Mouse (Mus musculus) CH12.LX (cell line): ENCODE measurements around the gene Flnc. TPM values are rescaled to one million over a fixed set of nuclear protein-coding genes. Genes with fewer than 3 reads are reported as not detected.

Experiments
- DNase-seq: peaks from one replicate; pipeline ENCODE4 v3.0.0-alpha.2; 2013; ENCODE audit errors: extremely low read depth
- H3K27ac ChIP-seq: 2 replicates; pipeline ENCODE4 v1.5.1; 2012; ENCODE audit warnings: low read depth, mild to moderate bottlenecking, control low read depth, moderate library complexity; ENCODE audit not compliant: insufficient read depth
- H3K27me3 ChIP-seq: replicated peaks from 2 replicates; pipeline ENCODE3; 2012; ENCODE audit warnings: inconsistent platforms
- H3K36me3 ChIP-seq, 2 experiments: replicated peaks in 1 of 2; 2 replicates each; pipeline versions ENCODE3 to v1.6.1; 2012; ENCODE audit warnings: inconsistent platforms in 1 of 2, low read length in 1 of 2, mild to moderate bottlenecking in 1 of 2, mixed read lengths in 1 of 2, moderate library complexity in 1 of 2; ENCODE audit not compliant: control insufficient read depth in 1 of 2, insufficient read depth in 1 of 2
- H3K4me1 ChIP-seq, 2 experiments: 2 replicates each; pipeline ENCODE4 v1.6.1; 2012; ENCODE audit warnings: inconsistent platforms in 1 of 2, moderate library complexity in 1 of 2; ENCODE audit not compliant: insufficient read depth in 2 of 2, control insufficient read depth in 1 of 2
- H3K4me2 ChIP-seq: 2 replicates; pipeline ENCODE4 v1.6.1; 2012; ENCODE audit warnings: low read depth, mild to moderate bottlenecking, control low read depth; ENCODE audit not compliant: poor library complexity, insufficient read depth, severe bottlenecking
- H3K4me3 ChIP-seq, 3 experiments: fragments of 150-350 bp in 1 of 3; sonication (generic) in 1 of 3; replicated peaks in 1 of 3; 2 replicates each; pipeline versions ENCODE3 to v1.5.1; 2011 to 2012; ENCODE audit warnings: low read depth in 2 of 3, low read length in 2 of 3, mild to moderate bottlenecking in 2 of 3, moderate library complexity in 2 of 3, control low read depth in 1 of 3, improper control_type of control experiment in 1 of 3, inconsistent platforms in 1 of 3, mixed read lengths in 1 of 3; ENCODE audit not compliant: poor library complexity in 1 of 3
- H3K79me2 ChIP-seq: replicated peaks from 2 replicates; pipeline ENCODE4 v1.6.1; 2012; ENCODE audit warnings: mild to moderate bottlenecking, moderate library complexity; ENCODE audit not compliant: control insufficient read depth, poor library complexity, insufficient read depth, severe bottlenecking; ENCODE audit errors: extremely low read depth
- H3K9ac ChIP-seq: 2 replicates; pipeline ENCODE4 v1.6.1; 2012; ENCODE audit warnings: low read depth, mild to moderate bottlenecking, control low read depth, moderate library complexity; ENCODE audit not compliant: insufficient read depth
- H3K9me3 ChIP-seq: replicated peaks from 2 replicates; pipeline ENCODE3; 2012; ENCODE audit warnings: low read length, inconsistent platforms, mixed read lengths
- BHLHE40 ChIP-seq: IDR thresholded peaks from 2 replicates; pipeline ENCODE4 v1.6.1; 2011; ENCODE audit warnings: mild to moderate bottlenecking, low read depth, low read length, improper control_type of control experiment
- CHD1 ChIP-seq: IDR thresholded peaks from 2 replicates; pipeline ENCODE4 v1.6.1; 2012; ENCODE audit warnings: low read depth, low read length, improper control_type of control experiment, inconsistent platforms
- CTCF ChIP-seq, 2 experiments: IDR thresholded peaks in 1 of 2; conservative IDR thresholded peaks in 1 of 2; 2 replicates each; pipeline ENCODE4 v1.5.1; 2011 to 2012; ENCODE audit warnings: low read depth in 2 of 2, low read length in 2 of 2, improper control_type of control experiment in 1 of 2, inconsistent platforms in 1 of 2, mild to moderate bottlenecking in 1 of 2, moderate library complexity in 1 of 2
- E2F4 ChIP-seq: IDR thresholded peaks from 2 replicates; pipeline ENCODE4 v1.6.1; 2011; ENCODE audit warnings: low read depth, low read length, improper control_type of control experiment; ENCODE audit not compliant: insufficient replicate concordance
- EP300 ChIP-seq: IDR thresholded peaks from 2 replicates; pipeline ENCODE4 v1.6.1; 2011; ENCODE audit warnings: low read length, improper control_type of control experiment
- ETS1 ChIP-seq: conservative IDR thresholded peaks from 2 replicates; pipeline ENCODE4 v1.6.1; 2012; ENCODE audit warnings: low read depth, mild to moderate bottlenecking, inconsistent platforms, low read length, improper control_type of control experiment, moderate library complexity
- GABPA ChIP-seq: IDR thresholded peaks from 2 replicates; pipeline ENCODE4 v1.6.1; 2012; ENCODE audit warnings: low read depth, low read length, improper control_type of control experiment, inconsistent platforms; ENCODE audit not compliant: insufficient replicate concordance
- HCFC1 ChIP-seq: IDR thresholded peaks from 2 replicates; pipeline ENCODE4 v1.6.1; 2012; ENCODE audit warnings: low read depth, mild to moderate bottlenecking, inconsistent platforms, low read length, improper control_type of control experiment
- KAT2A ChIP-seq: IDR thresholded peaks from 2 replicates; pipeline ENCODE4 v1.6.1; 2012; ENCODE audit warnings: low read length, improper control_type of control experiment, inconsistent platforms; ENCODE audit not compliant: insufficient replicate concordance
- MAFK ChIP-seq: IDR thresholded peaks from 2 replicates; pipeline ENCODE4 v1.6.1; 2011; ENCODE audit warnings: low read length, improper control_type of control experiment; ENCODE audit not compliant: insufficient replicate concordance
- MAX ChIP-seq: IDR thresholded peaks from 2 replicates; pipeline ENCODE4 v1.6.1; 2011; ENCODE audit warnings: low read length, improper control_type of control experiment
- MAZ ChIP-seq: IDR thresholded peaks from 2 replicates; pipeline ENCODE4 v1.6.1; 2012; ENCODE audit warnings: low read depth, mild to moderate bottlenecking, inconsistent platforms, low read length, improper control_type of control experiment, moderate library complexity
- MEF2A ChIP-seq: IDR thresholded peaks from 2 replicates; pipeline ENCODE4 v1.6.1; 2014; ENCODE audit warnings: low read depth, mild to moderate bottlenecking, inconsistent platforms, low read length, improper control_type of control experiment, borderline replicate concordance
- NELFE ChIP-seq: IDR thresholded peaks from 2 replicates; pipeline ENCODE4 v1.6.1; 2011; ENCODE audit warnings: low read depth, low read length, improper control_type of control experiment
- PAX5 ChIP-seq: IDR thresholded peaks from 2 replicates; pipeline ENCODE4 v1.6.1; 2012; ENCODE audit warnings: low read length, inconsistent platforms, mixed read lengths
- POLR2A ChIP-seq: IDR thresholded peaks from 2 replicates; pipeline ENCODE4 v1.6.1; 2011; ENCODE audit warnings: low read depth, mild to moderate bottlenecking, improper control_type of control experiment, low read length
- POLR2AphosphoS2 ChIP-seq: IDR thresholded peaks from 2 replicates; pipeline ENCODE4 v1.6.1; 2011; ENCODE audit warnings: low read depth, low read length, improper control_type of control experiment
- RCOR1 ChIP-seq: conservative IDR thresholded peaks from 2 replicates; pipeline ENCODE4 v1.6.1; 2012; ENCODE audit warnings: low read depth, mild to moderate bottlenecking, inconsistent platforms, low read length, improper control_type of control experiment
- TBP ChIP-seq: conservative IDR thresholded peaks from 2 replicates; pipeline ENCODE4 v1.6.1; 2011; ENCODE audit warnings: low read depth, low read length, improper control_type of control experiment
- USF1 ChIP-seq: IDR thresholded peaks from 2 replicates; pipeline ENCODE4 v1.6.1; 2014; ENCODE audit warnings: low read depth, mild to moderate bottlenecking, inconsistent platforms, low read length, improper control_type of control experiment
- USF2 ChIP-seq: conservative IDR thresholded peaks from 2 replicates; pipeline ENCODE4 v1.6.1; 2011; ENCODE audit warnings: low read depth, low read length, improper control_type of control experiment
- ZC3H11A ChIP-seq: IDR thresholded peaks from 2 replicates; pipeline ENCODE4 v1.6.1; 2012; ENCODE audit warnings: low read depth, mild to moderate bottlenecking, inconsistent platforms, low read length, improper control_type of control experiment
- ZKSCAN1 ChIP-seq: IDR thresholded peaks from 2 replicates; pipeline ENCODE4 v1.6.1; 2012; ENCODE audit warnings: low read depth, inconsistent platforms, low read length, improper control_type of control experiment, borderline replicate concordance
- ZMIZ1 ChIP-seq: IDR thresholded peaks from 2 replicates; pipeline ENCODE4 v1.6.1; 2012; ENCODE audit warnings: low read depth, mild to moderate bottlenecking, inconsistent platforms, low read length, improper control_type of control experiment
- ZNF384 ChIP-seq: IDR thresholded peaks from 2 replicates; pipeline ENCODE4 v1.6.1; 2012; ENCODE audit warnings: low read depth, low read length, improper control_type of control experiment, inconsistent platforms
- dilution Hi-C: fragments of 300-500 bp; cut with MboI; formaldehyde crosslinking; loops from 2 replicates; pipeline ENCODE4 v1.14.3; 2020; ENCODE audit warnings: low sequenced_read_pairs; ENCODE audit not compliant: extremely low pct_unique_long_range_greater_than_20kb, extremely low pct_ligation_motif_present
- in situ Hi-C: fragments of 300-500 bp; cut with MboI; formaldehyde crosslinking; loops from 3 replicates; pipeline ENCODE4 v1.14.3; 2019; ENCODE audit warnings: low sequenced_read_pairs, low pct_ligation_motif_present, low pct_unique_long_range_greater_than_20kb, mixed read lengths
- polyA plus RNA-seq: library from polyadenylated mRNA; unstranded; fragments of >175 nt; gene quantifications from 2 replicates; pipeline ENCODE4 v1.2.1, GENCODE M21; 2012; ENCODE audit warnings: low read depth; ENCODE audit not compliant: insufficient read length
- total RNA-seq, 2 experiments: library from RNA; depleted of rRNA; stranded (reverse); fragments of 300-350 nt in 1 of 2; fragments of >200 nt in 1 of 2; gene quantifications; 2 replicates each; pipeline ENCODE4 v1.2.3; 2012 to 2014

Flnc gene
- total and polyA plus RNA-seq, 3 experiments = 0.24 to 0.76 (median 0.60) TPM

DNA sequence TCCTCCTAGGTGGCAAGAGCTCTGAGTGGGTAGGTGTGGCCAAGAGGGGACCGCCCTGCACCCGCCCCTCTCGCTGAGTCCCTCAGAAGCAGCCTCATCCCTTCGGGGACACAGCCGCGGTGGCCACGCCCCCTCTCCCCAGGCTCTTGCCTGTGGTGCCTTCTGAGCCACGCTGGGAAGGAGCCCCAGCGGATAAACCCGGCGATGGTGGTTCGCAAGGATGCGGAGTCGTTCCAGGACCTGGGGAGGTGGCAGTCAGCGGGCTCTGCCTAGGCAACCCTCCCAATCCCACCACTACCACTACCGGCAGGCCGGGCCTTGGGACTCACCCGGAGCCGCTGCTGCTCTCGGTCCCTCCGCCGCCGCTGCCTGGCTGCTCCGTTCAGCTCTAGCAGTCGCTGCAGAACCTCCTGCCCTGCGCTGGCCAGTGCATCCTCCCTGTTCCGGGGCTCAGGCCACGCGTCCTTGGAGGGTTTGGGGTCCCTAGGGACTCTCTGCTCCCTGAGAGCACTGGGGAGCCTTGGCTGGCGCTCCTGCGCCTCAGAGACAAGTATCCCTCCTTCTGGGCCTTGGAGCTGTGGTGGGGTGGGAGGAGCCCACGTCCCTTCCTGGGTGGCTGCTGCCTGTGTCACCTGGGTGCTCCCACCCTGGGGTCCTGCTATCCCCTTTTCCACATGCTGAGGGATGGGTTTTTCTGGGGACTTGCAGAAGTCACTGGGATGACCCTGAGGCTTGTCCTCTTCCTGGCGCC lies 41.1 kb downstream of the Flnc start:
- peaks cover 7% of the 10 kb centered on the region for H3K79me2 ChIP-seq
- no peak overlapping the region for H3K27ac ChIP-seq
- no peak for TF ChIP-seq EP300
- no peak for TF ChIP-seq ZC3H11A
- no peak for TF ChIP-seq PAX5
- no peak for TF ChIP-seq TBP
- no peak for TF ChIP-seq USF1
- TF ChIP-seq USF2 = no peak
- no peak for TF ChIP-seq GABPA
- no peak for TF ChIP-seq ZKSCAN1
- no peak for TF ChIP-seq MAFK
- TF ChIP-seq MAZ = no peak
- no peak for TF ChIP-seq E2F4
- no peak for TF ChIP-seq BHLHE40
- no peak for TF ChIP-seq CHD1
- TF ChIP-seq NELFE = no peak
- TF ChIP-seq ZMIZ1 = no peak
- DNase-seq = no peak
- dilution Hi-C loops = no loop called here
- in situ Hi-C loops = no loop called here
- H3K36me3 ChIP-seq = peaks cover 25 to 54% of the 10 kb centered on the region in 2 experiments
- H3K9me3 ChIP-seq = no peaks in the 10 kb centered on the region
- H3K4me3 ChIP-seq = no peak overlapping the region
- no peaks in the 10 kb centered on the region for H3K27me3 ChIP-seq
- peaks cover 2 to 7% of the 10 kb centered on the region in 2 experiments for H3K4me1 ChIP-seq
- no peak overlapping the region for H3K4me2 ChIP-seq
- no peak overlapping the region for H3K9ac ChIP-seq

DNA sequence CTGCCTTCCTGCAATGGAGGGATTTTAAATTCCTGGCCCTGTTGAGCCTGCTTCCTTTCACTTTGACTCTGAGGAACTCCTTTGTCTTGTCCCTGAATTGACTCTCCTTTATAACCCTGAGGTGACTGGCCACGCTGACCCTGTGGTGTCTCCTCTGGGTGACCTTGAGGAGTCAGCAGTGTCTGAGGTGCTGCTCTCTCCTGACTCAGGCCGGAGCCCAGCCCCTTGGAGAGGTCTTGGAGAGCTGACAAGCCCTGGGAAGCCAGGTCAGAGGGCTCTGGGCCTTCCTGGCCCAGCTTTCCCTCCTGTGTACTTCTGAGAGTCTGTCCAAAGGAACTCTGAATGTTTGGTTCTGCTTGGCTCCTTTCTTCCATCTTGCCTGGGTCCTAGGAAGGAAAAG lies 41.7 kb downstream of the Flnc start:
- no peak overlapping the region for H3K4me3 ChIP-seq
- in situ Hi-C loops = no loop called here
- no peak overlapping the region for H3K4me2 ChIP-seq

More for the DNA sequence above, 41.7 kb downstream of the Flnc start:
- Histone ChIP-seq H3K4me1 (peaks cover 0 to 3% of the 10 kb centered on the region in 2 experiments; a peak in 1 of 4 replicates), H3K27me3 (no peaks in the 10 kb centered on the region), H3K9ac (no peak overlapping the region), H3K79me2 (peaks cover under 1% of the 10 kb centered on the region; the same call in 1 of the 2 replicates), H3K36me3 (peaks cover 24 to 48% of the 10 kb centered on the region in 2 experiments), H3K9me3 (no peaks in the 10 kb centered on the region), H3K27ac (no peak overlapping the region)
- dilution Hi-C loops = no loop called here
- no peak for DNase-seq
- no peak for TF ChIP-seq POLR2A
- TF ChIP-seq CTCF (conservative IDR thresholded peaks at IDR 0.05 in 1 of 2, IDR thresholded peaks at IDR 0.05 in 1 of 2; ENCODE audit: low read depth in 2 of 2, low read length in 2 of 2) = no peak
- no peak for TF ChIP-seq ETS1
- TF ChIP-seq HCFC1 = no peak
- no peak for TF ChIP-seq BHLHE40
- no peak for TF ChIP-seq PAX5
- no peak for TF ChIP-seq GABPA
- TF ChIP-seq RCOR1 = no peak
- no peak for TF ChIP-seq USF2
- TF ChIP-seq ZNF384 = no peak
- no peak for TF ChIP-seq ZMIZ1
- no peak for TF ChIP-seq MAX
- TF ChIP-seq KAT2A = no peak
- no peak for TF ChIP-seq ZKSCAN1
- TF ChIP-seq MEF2A = no peak
- no peak for TF ChIP-seq POLR2AphosphoS2
